Mouse (Mus musculus): ENCODE measurements around the gene H13.

The H13 gene

GRCm38 (mm10) chr2:152729013-152729635 lies 59.9 kb downstream of the H13 start:
- in situ Hi-C loops (cut with MboI; ENCODE audit: low sequenced_read_pairs): no loop called here

- in situ Hi-C loops (cut with MboI; ENCODE audit: low sequenced_read_pairs): no loop called here
Measured at GRCm38 (mm10) chr2:152729636-152730020, 60.4 kb downstream of the H13 start.

DNA sequence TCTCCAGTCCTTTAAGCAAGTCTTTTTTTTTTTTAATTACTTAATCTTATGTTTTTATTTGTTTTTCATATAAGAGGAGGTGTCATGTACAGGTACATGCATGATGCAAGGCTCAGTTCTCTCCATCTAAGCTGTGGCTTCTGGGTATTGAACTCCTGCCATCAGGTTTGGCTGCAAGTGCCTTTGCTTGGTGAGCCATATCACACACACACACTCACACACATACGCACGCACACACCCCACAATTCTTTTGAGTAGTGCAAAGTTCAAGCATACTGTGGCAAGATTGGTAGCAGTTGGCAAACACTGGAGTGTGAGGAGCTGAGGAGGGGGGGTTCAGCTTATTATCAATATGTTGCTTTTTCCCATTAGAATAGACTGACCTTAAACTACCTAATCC lies 63.9 kb downstream of the H13 start:
- in situ Hi-C loops (cut with MboI; ENCODE audit: low sequenced_read_pairs): no loop called here

GRCm38 (mm10) chr2:152734501-152734900 lies 65.2 kb downstream of the H13 start:
- in situ Hi-C loops (cut with MboI; ENCODE audit: low sequenced_read_pairs): no loop called here

DNA sequence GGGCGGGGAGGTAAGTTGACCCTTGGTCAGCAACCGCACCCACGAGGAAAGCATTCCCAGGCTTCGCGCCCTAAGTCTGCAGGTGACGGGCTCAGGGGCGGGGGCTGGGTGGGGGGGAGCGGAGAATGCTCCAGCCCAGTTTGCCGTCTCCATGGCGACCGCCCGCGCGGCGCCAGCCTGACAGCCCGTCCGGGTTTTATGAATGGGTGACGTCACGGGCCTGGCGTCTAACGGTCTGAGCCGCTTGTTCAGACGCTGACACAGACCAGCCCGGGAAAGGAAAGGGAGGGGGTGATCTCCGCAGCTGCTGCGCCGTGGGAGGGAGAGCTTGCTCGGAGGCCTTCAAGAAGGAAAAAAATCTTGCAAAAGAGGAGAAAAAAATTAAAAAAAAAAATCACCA lies 65.7 kb downstream of the H13 start:
- in situ Hi-C loops (cut with MboI; ENCODE audit: low sequenced_read_pairs): no loop called here

GRCm38 (mm10) chr2:152736090-152736601 lies 66.9 kb downstream of the H13 start, which contains the start of gene Id1:
TSS of gene Id1 (plus strand) at chr2:152736251.
- in situ Hi-C loops (cut with MboI; ENCODE audit: low sequenced_read_pairs): no loop called here

DNA sequence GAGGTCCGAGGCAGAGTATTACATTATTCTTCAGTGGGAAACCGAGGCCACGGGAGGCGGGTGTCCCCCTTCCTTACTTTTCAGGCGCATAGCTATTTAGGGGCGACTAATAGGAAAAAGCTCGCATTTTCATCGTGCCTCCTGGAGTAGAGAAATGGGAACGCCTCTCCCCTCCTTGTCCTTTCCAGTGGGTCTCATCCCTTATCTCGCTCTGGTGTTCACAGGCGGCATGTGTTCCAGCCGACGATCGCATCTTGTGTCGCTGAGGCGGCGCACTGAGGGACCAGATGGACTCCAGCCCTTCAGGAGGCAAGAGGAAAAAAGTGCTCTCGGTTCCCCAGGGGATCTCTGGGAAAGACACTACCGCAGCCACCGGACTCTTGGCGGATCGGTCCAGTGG lies 67.5 kb downstream of the H13 start:
- in situ Hi-C loops (cut with MboI; ENCODE audit: low sequenced_read_pairs): no loop called here

GRCm38 (mm10) chr2:152737306-152738221 lies 68.3 kb downstream of the H13 start:
- in situ Hi-C loops (cut with MboI; ENCODE audit: low sequenced_read_pairs): no loop called here

GRCm38 (mm10) chr2:152738341-152738740 lies 69.1 kb downstream of the H13 start:
- in situ Hi-C loops (cut with MboI; ENCODE audit: low sequenced_read_pairs): no loop called here

DNA sequence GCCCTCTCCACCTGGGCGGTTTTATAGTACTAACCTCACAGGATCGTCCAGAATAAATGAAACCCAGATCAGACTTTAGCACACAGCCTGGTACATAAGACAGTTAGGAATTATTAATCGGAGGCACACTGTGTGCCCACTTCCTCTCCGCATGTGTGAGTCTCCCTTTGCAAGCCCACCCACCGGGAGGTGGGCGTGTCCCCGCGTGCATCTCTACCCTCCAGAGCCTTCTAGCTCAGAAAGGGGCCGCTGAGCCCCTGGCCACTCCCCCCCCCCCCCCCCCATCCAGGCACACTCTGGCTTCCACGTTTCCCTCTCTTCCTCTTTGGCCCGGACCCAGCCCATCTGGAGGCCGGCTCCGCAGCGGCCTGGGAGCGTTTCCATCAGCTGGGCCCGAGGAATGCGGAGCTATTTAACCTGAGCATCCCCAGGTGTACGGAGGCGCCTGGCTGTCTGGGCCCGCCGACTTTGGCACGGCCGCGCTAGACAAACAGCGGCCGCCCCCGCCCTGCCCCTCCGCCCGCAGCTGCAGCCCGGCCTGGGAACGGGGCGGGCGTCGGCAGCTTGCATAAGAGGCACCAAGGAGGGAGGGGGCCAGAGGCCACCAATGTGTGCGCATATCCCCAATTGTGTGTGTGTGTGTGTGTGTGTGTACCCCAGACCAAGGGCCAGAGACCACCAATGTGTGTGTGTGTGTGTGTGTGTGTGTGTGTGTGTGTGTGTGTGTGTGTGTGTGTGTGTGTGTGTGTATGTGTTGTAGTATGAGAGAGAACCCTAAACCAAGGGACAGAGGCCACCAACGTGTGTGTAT lies 70.0 kb downstream of the H13 start:
- in situ Hi-C loops (cut with MboI; ENCODE audit: low sequenced_read_pairs): no loop called here

DNA sequence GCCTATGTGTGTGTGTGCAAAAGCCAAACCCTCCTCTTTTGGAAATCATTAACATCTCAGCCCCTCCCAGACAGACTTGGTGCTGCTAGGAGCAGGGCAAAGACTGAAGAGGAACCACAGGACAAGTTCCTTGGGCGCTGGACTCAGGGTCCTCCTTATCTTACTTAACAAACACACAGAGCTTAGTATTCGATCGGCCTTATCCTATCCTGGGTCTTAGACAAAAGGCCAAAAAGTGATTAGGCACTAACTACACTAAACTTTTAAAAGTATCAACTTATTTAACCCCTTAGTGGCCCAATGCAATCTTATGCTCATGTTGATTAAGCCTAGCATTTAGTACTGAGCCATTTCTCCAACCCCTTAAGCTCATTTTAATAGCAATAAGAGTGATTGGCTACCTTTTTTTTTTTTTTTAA lies 70.6 kb downstream of the H13 start:
- in situ Hi-C loops (cut with MboI; ENCODE audit: low sequenced_read_pairs): no loop called here

DNA sequence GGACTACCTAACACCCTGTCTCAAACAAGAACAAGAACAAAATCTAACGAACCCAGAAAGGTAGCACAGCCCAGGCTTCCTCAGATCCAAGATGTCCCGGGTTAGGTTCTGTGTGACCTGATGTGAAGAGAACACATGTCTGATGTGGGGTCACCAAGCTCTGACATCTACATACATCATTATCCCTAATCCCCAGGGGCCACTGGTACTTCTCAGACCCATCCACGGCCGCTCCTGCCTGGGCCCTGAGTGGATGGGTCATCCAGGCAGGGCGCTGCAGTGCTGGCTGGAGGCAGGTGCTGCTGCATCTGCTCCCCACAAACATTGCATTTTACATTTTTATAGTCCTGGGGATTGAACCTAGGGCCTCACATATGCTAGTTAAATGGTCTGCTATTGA lies 71.2 kb downstream of the H13 start:
- in situ Hi-C loops (cut with MboI; ENCODE audit: low sequenced_read_pairs): no loop called here

- in situ Hi-C loops (cut with MboI; ENCODE audit: low sequenced_read_pairs): no loop called here
Measured at GRCm38 (mm10) chr2:152741153-152742041, 72.1 kb downstream of the H13 start.

DNA sequence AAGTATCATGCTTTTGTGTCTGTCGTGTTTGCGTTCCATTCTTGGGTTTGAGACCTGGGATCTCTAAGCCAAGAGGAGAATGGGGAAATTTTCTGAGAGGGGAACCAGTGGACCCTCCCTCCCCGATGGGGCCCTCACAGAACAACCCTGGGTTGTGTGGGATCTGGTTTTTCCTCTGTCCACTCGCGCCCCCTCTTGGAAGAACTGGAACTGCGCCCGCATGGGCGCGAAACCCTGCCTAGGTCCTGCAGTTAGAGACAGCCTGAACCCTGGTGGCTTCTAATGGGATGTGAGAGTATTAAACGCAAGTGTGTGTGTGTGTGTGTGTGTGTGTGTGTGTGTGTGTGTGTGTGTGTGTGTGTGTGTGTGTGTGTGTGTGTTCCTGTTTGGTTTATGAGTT lies 73.2 kb downstream of the H13 start:
- in situ Hi-C loops (cut with MboI; ENCODE audit: low sequenced_read_pairs): no loop called here

DNA sequence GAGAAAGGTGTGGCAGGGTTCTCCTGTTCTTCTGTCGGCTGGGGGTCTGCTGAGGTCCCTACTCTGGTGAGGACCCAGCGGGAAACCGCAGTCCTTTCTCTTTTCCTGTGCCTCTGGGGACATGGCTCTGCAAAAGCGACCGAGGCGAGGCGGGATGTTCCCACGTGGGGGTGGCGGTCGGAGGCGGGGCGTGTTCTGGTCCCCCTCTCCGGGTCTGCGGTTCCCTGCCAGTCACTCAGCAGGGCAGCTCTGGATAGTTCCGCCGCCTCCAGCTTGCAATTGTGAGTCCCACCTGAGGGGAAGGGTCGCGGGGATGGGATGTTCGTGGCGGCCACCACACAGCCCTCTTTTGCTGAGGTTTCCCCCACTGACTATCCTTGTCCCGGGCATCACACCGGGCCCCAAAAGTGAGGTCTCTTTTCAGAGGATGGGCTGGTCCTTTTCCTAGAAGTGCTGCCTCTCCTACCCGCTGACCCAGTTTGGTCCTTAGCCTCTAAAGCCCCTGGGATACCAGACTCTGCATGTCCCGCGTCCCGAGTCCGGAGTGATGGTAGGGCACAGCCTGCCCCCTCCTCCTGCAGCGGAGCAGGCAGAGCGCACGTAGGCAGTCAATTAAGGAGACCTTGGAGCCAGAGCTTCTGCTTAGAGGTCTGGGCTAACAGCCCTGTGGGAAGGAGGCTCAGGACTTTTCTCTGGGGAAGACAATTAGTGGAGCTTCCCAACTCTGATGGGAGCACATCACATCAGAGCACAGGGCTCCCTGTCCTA lies 84.9 kb downstream of the H13 start, which contains the start of gene Cox4i2:
Gene Cox4i2 (plus strand): TSS at position 230 of the 768 bp plus-strand sequence.
- in situ Hi-C loops (cut with MboI; ENCODE audit: low sequenced_read_pairs): no loop called here

DNA sequence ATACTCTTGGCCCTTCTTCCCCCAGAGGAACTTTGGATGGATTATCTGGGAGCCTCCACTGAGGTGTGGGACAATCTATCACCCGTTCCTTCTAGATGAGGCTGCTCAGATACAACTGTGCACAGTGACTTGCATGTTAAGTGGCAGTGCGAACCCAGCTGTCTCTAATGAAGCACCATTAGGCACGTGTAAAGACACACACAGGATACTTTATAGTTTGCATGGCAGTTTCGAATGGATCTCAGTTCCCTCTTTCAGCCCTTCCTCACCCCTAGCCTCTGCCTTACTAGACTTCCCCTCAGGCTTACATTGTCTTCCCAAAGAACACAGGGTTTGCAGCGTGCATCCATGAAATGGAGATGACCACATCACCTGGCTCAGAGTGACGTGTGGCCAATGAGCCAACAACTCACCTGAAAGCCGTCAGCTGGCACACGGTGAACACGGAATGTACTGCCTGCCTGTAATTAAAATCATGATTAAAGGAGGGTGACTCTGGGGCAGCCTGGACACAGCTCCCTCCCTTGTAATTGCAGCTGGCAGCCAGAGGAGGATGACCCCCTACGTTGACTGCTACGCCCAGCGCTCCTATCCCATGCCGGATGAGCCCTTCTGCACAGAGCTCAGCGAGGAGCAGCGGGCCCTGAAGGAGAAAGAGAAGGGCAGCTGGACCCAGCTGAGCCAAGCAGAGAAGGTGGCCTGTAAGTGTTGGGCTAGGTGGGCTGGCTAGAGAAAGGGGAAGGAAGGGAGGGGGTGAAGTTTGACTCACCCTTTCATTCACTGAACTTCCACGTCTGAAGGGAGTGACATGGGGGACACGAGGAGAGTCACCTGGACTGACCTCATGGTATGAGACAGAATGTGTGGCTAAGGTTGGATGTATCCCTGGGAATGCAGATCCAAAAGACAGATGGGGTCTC lies 87.5 kb downstream of the H13 start:
- in situ Hi-C loops (cut with MboI; ENCODE audit: low sequenced_read_pairs): no loop called here

DNA sequence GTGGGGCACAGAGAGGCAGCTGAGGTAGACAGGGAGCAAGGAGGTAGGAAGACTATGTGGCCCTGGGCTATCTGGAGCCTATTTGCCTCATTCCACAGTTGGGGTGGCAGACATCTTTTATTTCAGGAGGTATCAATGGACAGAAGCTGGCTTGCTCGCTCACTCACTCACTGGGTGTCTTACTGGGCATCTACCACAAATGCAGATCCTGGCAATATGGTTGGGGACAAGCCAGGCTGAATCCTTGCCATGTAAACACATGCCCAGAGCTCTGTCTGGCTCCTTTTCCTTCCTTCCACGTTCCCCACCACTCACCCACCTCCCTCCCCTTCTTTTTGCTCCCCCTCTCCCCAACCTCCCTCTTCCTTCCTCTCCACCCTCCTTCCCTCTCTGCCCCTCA lies 88.2 kb downstream of the H13 start:
- in situ Hi-C loops (cut with MboI; ENCODE audit: low sequenced_read_pairs): no loop called here

All from CH12F3 (cell line).